Mouse (Mus musculus) E14TG2a.4 (cell line): ENCODE results near the gene Adsl.
"Not testable (repeated sequence)": the region's sequence is repeated elsewhere in the genome, so short reads cannot be mapped to it uniquely, and the experiment has no call there.

Experiments
- CTCF ChIP-seq: conservative IDR thresholded peaks from 2 replicates; pipeline ENCODE4 v1.5.1; 2014; ENCODE audit warnings: low read length
- NANOG ChIP-seq: IDR thresholded peaks from 2 replicates; pipeline ENCODE4 v1.6.1; 2014; ENCODE audit warnings: borderline replicate concordance, low read length, mixed read lengths

- not testable (repeated sequence) for TF ChIP-seq CTCF, NANOG
Observed at GRCm38 (mm10) chr15:80930676-80931320, 17.5 kb upstream of the Adsl start.
